Mouse (Mus musculus) limb, embryonic 12.5 days (tissue): ENCODE measurements around the gene Ccdc115. TPM values are rescaled to one million over a fixed set of nuclear protein-coding genes. Genes with fewer than 3 reads are reported as not detected.

Source experiments
- ATAC-seq: fragments of 200-750 bp; cut with Nextera tagmentation; 2 replicates; pipeline ENCODE4 v1.8.0; 2017; ENCODE audit warnings: low read depth, moderate TSS enrichment; ENCODE audit not compliant: insufficient number of reproducible peaks, insufficient read depth, low FRiP score, low TSS enrichment
- H3K27ac ChIP-seq: fragments of 300-500 bp; sonication (generic); 2 replicates; pipeline ENCODE4 v1.5.1; 2016; ENCODE audit warnings: mild to moderate bottlenecking, moderate library complexity
- H3K27me3 ChIP-seq: fragments of 300-500 bp; sonication (generic); 2 replicates; pipeline ENCODE4 v1.6.1; 2016; ENCODE audit warnings: mild to moderate bottlenecking, moderate library complexity
- H3K36me3 ChIP-seq: fragments of 300-500 bp; sonication (generic); 2 replicates; pipeline ENCODE4 v1.6.1; 2016; ENCODE audit warnings: mild to moderate bottlenecking, moderate library complexity
- H3K4me1 ChIP-seq: fragments of 300-500 bp; sonication (generic); replicated peaks from 2 replicates; pipeline ENCODE4 v1.6.1; 2016
- H3K4me2 ChIP-seq: fragments of 300-500 bp; sonication (generic); 2 replicates; pipeline ENCODE4 v1.6.1; 2016; ENCODE audit warnings: mild to moderate bottlenecking, moderate library complexity
- H3K4me3 ChIP-seq: fragments of 300-500 bp; sonication (generic); replicated peaks from 2 replicates; pipeline ENCODE4 v1.5.1; 2016; ENCODE audit warnings: mild to moderate bottlenecking
- H3K9ac ChIP-seq: fragments of 300-500 bp; sonication (generic); replicated peaks from 2 replicates; pipeline ENCODE4 v1.6.1; 2016; ENCODE audit warnings: mild to moderate bottlenecking, moderate library complexity
- H3K9me3 ChIP-seq: fragments of 300-500 bp; sonication (generic); 2 replicates; pipeline ENCODE4 v1.6.1; 2016; ENCODE audit warnings: mild to moderate bottlenecking, moderate library complexity
- WGBS: fragments of 180-500 bp; shearing (Covaris S2); methylation state at CpG from one replicate; pipeline ENCODE4 v1.1.7; 2016; 5-methylcytosine and 5-hydroxymethylcytosine counted together
- microRNA-seq: library from miRNA; unstranded; fragments of <30 nt; microRNA quantifications from one replicate; pipeline ENCODE4, GENCODE M21; 2017
- polyA plus RNA-seq: library from polyadenylated mRNA; unstranded; fragments of >200 nt; fragmentation: Nextera tagmentation; extraction: Ambion mirVana; gene quantifications from 2 replicates; pipeline ENCODE4 v1.2.1, GENCODE M21; 2016

Ccdc115 gene
- polyA plus RNA-seq, 1 experiment from 2014 or later: 45.4 TPM

- no peak overlapping the region for H3K9ac ChIP-seq
- no peaks in the 10 kb centered on the region for H3K4me1 ChIP-seq
- no peak overlapping the region for H3K27ac ChIP-seq
- no peak overlapping the region for H3K4me2 ChIP-seq
- 48% methylated on average over 11 of the region's 11 CpGs for WGBS
- H3K27me3 ChIP-seq: no peaks in the 10 kb centered on the region
- no peaks in the 10 kb centered on the region for H3K9me3 ChIP-seq
- H3K36me3 ChIP-seq: no peaks in the 10 kb centered on the region
- ATAC-seq: no peak
- no peak overlapping the region for H3K4me3 ChIP-seq
These were observed 40.1 kb downstream of the Ccdc115 start for GRCm38 (mm10) chr1:34399182-34399953.

GRCm38 (mm10) chr1:34396321-34396720 is 43.2 kb downstream of the Ccdc115 start:
- Histone ChIP-seq H3K36me3 (no peaks in the 10 kb centered on the region), H3K4me2 (no peak overlapping the region), H3K4me1 (no peaks in the 10 kb centered on the region), H3K9me3 (no peaks in the 10 kb centered on the region), H3K4me3 (no peak overlapping the region), H3K27ac (no peak overlapping the region), H3K9ac (no peak overlapping the region), H3K27me3 (no peaks in the 10 kb centered on the region)
- 90% methylated on average over 4 of the region's 4 CpGs for WGBS
- no peak for ATAC-seq

GRCm38 (mm10) chr1:34389234-34389891 is 50.1 kb downstream of the Ccdc115 start:
- no peak overlapping the region for H3K4me2 ChIP-seq
- H3K27me3 ChIP-seq: no peaks in the 10 kb centered on the region
- H3K4me3 ChIP-seq: no peak overlapping the region
- 81% methylated on average over 6 of the region's 6 CpGs for WGBS
- no peaks in the 10 kb centered on the region for H3K9me3 ChIP-seq
- no peaks in the 10 kb centered on the region for H3K4me1 ChIP-seq
- no peak overlapping the region for H3K9ac ChIP-seq
- no peaks in the 10 kb centered on the region for H3K36me3 ChIP-seq
- ATAC-seq: no peak
- H3K27ac ChIP-seq: no peak overlapping the region

- Histone ChIP-seq H3K4me3 (no peak overlapping the region), H3K27ac (no peak overlapping the region), H3K36me3 (no peaks in the 10 kb centered on the region), H3K4me2 (no peak overlapping the region), H3K4me1 (no peaks in the 10 kb centered on the region), H3K9me3 (no peaks in the 10 kb centered on the region), H3K27me3 (no peaks in the 10 kb centered on the region), H3K9ac (no peak overlapping the region)
- WGBS: 92% methylated on average over 11 of the region's 11 CpGs
- ATAC-seq: no peak
These were observed 50.6 kb downstream of the Ccdc115 start for GRCm38 (mm10) chr1:34388849-34389233.

GRCm38 (mm10) chr1:34387346-34388327 is 51.8 kb downstream of the Ccdc115 start:
- no peak for ATAC-seq
- no peak overlapping the region for H3K4me3 ChIP-seq
- 68% methylated on average over 12 of the region's 12 CpGs for WGBS

More at GRCm38 (mm10) chr1:34387346-34388327, 51.8 kb downstream of the Ccdc115 start:
- Histone ChIP-seq H3K36me3 (no peaks in the 10 kb centered on the region), H3K4me2 (no peak overlapping the region), H3K27ac (no peak overlapping the region), H3K4me1 (no peaks in the 10 kb centered on the region), H3K9ac (no peak overlapping the region), H3K9me3 (no peaks in the 10 kb centered on the region), H3K27me3 (no peaks in the 10 kb centered on the region)

Small RNA genes within 50 kb of the gene (microRNA-seq; reads per million reads assigned to microRNA genes)
- 3.5 reads per million, percentile 10 among the genes with 10 or more reads in this experiment for gene Mir5103

Other genes with a start within 250 kb of the Ccdc115 start
- 90.3 and 93.1 TPM in 2 replicates for gene Imp4, start 179 bp upstream of the Ccdc115 start, polyA plus RNA-seq
- gene Ptpn18, start 20.1 kb upstream of the Ccdc115 start, polyA plus RNA-seq: 10.8 and 13.4 TPM in 2 replicates
- not detected in 2 replicates for gene Prss39, start 58.7 kb upstream of the Ccdc115 start, polyA plus RNA-seq
- not detected in 2 replicates for gene Cfc1, start 96.0 kb upstream of the Ccdc115 start, polyA plus RNA-seq
- gene Prss40, start 121.3 kb upstream of the Ccdc115 start, polyA plus RNA-seq: 0.13 TPM in 1 of 2 replicates, not detected in the other
- 0.05 TPM in 1 of 2 replicates, not detected in the other for gene Amer3, start 140.0 kb upstream of the Ccdc115 start, polyA plus RNA-seq